Mouse (Mus musculus) lung, embryonic 14.5 days (tissue): ENCODE measurements around the gene Bbs9. TPM values are rescaled to one million over a fixed set of nuclear protein-coding genes. Genes with fewer than 3 reads are reported as not detected.

Experiments used
- ATAC-seq: fragments of 200-750 bp; cut with Nextera tagmentation; 2 replicates; pipeline ENCODE4 v1.8.0; 2017; ENCODE audit warnings: mild to moderate bottlenecking, moderate TSS enrichment, moderate library complexity; ENCODE audit not compliant: insufficient read depth
- DNase-seq: peaks from one replicate; pipeline ENCODE4 v3.0.0-alpha.2; 2015
- H3K27ac ChIP-seq: fragments of 300-500 bp; sonication (generic); 2 replicates; pipeline ENCODE4 v1.5.1; 2014; ENCODE audit warnings: low read depth, mild to moderate bottlenecking, moderate library complexity
- H3K27me3 ChIP-seq: fragments of 300-500 bp; sonication (generic); 2 replicates; pipeline ENCODE4 v1.6.1; 2014; ENCODE audit warnings: low read length, control low read depth; ENCODE audit not compliant: insufficient read depth
- H3K36me3 ChIP-seq: fragments of 300-500 bp; sonication (generic); 2 replicates; pipeline ENCODE4 v1.6.1; 2014; ENCODE audit warnings: control low read depth; ENCODE audit not compliant: insufficient read depth
- H3K4me1 ChIP-seq: fragments of 300-500 bp; sonication (generic); 2 replicates; pipeline ENCODE4 v1.6.1; 2014; ENCODE audit warnings: antibody characterized with exemption, control low read depth; ENCODE audit not compliant: insufficient read depth
- H3K4me2 ChIP-seq: fragments of 300-500 bp; sonication (generic); 2 replicates; pipeline ENCODE4 v1.6.1; 2014; ENCODE audit warnings: mild to moderate bottlenecking
- H3K4me3 ChIP-seq: fragments of 300-500 bp; sonication (generic); 2 replicates; pipeline ENCODE4 v1.5.1; 2014; ENCODE audit warnings: low read depth, low read length
- H3K9ac ChIP-seq: fragments of 300-500 bp; sonication (generic); 2 replicates; pipeline ENCODE4 v1.6.1; 2014
- H3K9me3 ChIP-seq: fragments of 300-500 bp; sonication (generic); 2 replicates; pipeline ENCODE4 v1.6.1; 2016; ENCODE audit warnings: low read depth, low read length, control low read depth
- CTCF ChIP-seq: IDR thresholded peaks from 2 replicates; pipeline ENCODE4 v1.5.1; 2016; ENCODE audit warnings: antibody characterized with exemption, low read depth
- WGBS: fragments of 180-500 bp; shearing (Covaris S2); extraction: QIAGEN DNeasy Blood & Tissue Kit; methylation state at CpG from one replicate; pipeline ENCODE4 v1.1.7; 2014; 5-methylcytosine and 5-hydroxymethylcytosine counted together
- polyA plus RNA-seq: library from polyadenylated mRNA; unstranded; fragments of >200 nt; fragmentation: Nextera tagmentation; extraction: Ambion mirVana; gene quantifications from 2 replicates; pipeline ENCODE4 v1.2.1, GENCODE M21; 2014

Bbs9 gene
- polyA plus RNA-seq, 1 experiment from 2014 or later, result 17.1 TPM

DNA sequence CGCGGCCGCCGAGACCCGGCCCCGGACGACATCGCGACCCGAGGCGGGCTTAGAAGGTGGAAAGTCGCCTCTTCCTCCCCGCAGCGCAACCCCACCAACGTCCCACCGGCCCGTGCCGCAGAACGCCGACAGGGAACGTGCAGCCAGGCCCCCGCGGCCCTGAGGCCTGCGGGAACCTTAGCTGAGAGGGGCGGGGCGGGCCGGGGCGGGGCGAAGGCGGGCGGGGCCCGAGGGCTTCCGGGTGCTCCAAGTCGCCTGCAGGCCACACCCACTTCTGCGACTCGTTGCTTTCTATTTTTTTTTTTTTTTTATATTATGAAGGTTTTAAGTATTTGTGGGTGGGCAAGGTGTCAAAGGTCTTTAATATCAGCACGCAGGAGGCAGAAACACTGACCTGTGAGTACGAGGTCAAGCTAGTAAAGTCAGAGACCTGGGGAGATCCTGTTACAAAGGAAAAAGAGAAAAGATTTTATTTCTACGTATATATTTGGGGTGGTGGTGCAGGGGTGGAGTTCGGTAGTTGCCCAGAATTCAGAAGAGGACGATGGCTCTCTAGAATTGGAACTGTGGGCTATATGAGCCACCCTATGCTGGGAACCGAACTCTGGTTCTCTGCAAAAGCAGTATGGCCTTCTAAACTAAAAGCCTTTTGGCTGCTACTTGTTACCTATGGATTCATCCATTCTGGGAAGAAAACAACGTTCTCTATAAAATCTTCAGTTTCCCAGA is 7.2 kb upstream of the Bbs9 start:
- Histone ChIP-seq H3K4me3 (peak overlapping the region; percentile 85), H3K9me3 (no peaks in the 10 kb centered on the region), H3K36me3 (peaks cover 14% of the 10 kb centered on the region), H3K4me1 (no peaks in the 10 kb centered on the region), H3K4me2 (peak overlapping the region; percentile 78), H3K27me3 (no peaks in the 10 kb centered on the region), H3K9ac (peak overlapping the region; percentile 84), H3K27ac (peak overlapping the region; percentile 85)
- WGBS, result 2% methylated on average over 39 of the region's 43 CpGs
- TF ChIP-seq CTCF, result no peak
- DNase-seq, result peak; percentile 90
- ATAC-seq, result peak; percentile 94

DNA sequence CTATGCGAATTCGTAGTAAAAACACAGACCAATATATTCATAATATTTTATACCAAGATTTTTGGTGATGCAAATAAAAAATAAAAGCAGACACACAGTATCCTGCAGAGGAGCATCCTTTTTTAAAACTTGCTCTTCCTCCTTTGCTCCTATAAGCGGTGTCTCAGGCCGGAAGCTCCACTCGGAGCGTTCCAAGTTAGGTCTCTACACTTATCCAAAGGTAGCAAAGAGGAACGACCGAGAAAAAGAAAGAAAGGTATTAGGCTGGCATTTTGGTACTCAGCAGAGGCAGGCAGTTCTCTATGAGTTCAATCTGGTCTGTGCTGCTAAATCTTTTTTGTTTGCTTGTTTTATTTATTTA is 6.6 kb upstream of the Bbs9 start:
- no peak overlapping the region for H3K4me3 ChIP-seq
- DNase-seq (no peak), ATAC-seq (no peak)
- H3K36me3 ChIP-seq, result peaks cover 14% of the 10 kb centered on the region
- H3K4me1 ChIP-seq, result no peaks in the 10 kb centered on the region
- no peaks in the 10 kb centered on the region for H3K27me3 ChIP-seq
- no peak for TF ChIP-seq CTCF
- no peak overlapping the region for H3K27ac ChIP-seq
- H3K9me3 ChIP-seq, result no peaks in the 10 kb centered on the region
- 74% methylated on average over 8 of the region's 8 CpGs for WGBS
- H3K9ac ChIP-seq, result no peak overlapping the region
- H3K4me2 ChIP-seq, result peak overlapping the region; percentile 78

DNA sequence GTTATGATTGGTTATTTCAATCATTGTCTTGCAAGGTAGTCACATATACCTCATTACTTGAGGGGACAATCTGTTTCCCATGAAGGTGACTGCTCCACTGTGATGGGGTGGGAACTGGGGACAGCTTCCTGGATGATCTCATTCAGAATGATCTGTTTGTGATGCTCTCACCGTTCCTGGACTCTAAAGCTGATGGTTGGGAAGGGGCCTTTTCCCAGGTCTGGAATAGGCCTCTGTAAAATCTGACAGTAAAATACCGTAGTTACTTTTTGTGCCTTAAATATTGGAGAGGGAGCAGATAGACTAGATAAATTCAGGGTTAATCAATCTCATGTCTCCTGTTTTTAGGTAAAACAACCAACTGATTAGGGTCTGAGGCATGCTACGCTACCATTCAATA is 5.9 kb upstream of the Bbs9 start, which contains the start of gene Rp9:
Gene Rp9 (minus strand): TSS at position 101 of the 400 bp plus-strand sequence.
- DNase-seq (no peak), ATAC-seq (no peak)
- no peaks in the 10 kb centered on the region for H3K27me3 ChIP-seq
- H3K27ac ChIP-seq, result peak within 1 kb of the TSS; percentile 70; the same call in 1 of the 2 replicates
- peak within 1 kb of the TSS; percentile 78 for H3K4me2 ChIP-seq
- no peaks in the 10 kb centered on the region for H3K4me1 ChIP-seq
- peaks cover 9% of the 10 kb centered on the region for H3K36me3 ChIP-seq
- no peaks in the 10 kb centered on the region for H3K9me3 ChIP-seq
- no peak for TF ChIP-seq CTCF
- H3K4me3 ChIP-seq, result peak within 1 kb of the TSS; percentile 85
- H3K9ac ChIP-seq, result peak within 1 kb of the TSS; percentile 84; the same call in 1 of the 2 replicates
- 85% methylated on average over 3 of the region's 3 CpGs for WGBS

DNA sequence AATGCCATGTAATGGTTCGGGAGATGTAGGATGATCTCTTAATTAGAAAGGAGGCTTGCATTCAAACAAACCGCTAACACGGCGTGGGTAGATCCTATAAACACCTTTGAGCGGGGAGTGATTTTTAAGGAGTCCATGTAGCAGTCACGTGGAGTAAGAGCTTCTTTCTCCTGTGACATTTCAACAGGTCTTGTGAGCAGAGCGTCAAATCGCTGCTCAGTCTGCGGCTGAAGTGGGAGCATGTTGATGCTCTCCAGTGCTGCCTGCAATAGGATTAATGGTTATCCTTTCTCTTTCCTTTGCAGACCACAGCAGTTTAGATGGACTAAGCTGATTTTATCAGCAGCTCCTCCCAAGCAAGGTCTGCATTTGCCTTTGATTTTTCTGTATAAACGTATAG is 750 bp downstream of the Bbs9 start:
- Histone ChIP-seq H3K4me3 (peak overlapping the region; percentile 61), H3K9ac (peak overlapping the region; percentile 61), H3K9me3 (no peaks in the 10 kb centered on the region), H3K27ac (no peak overlapping the region), H3K27me3 (no peaks in the 10 kb centered on the region), H3K36me3 (no peaks in the 10 kb centered on the region), H3K4me2 (peak overlapping the region; percentile 66), H3K4me1 (no peaks in the 10 kb centered on the region)
- ATAC-seq, result no peak
- no peak for TF ChIP-seq CTCF
- DNase-seq, result peak; percentile 49
- WGBS, result 4% methylated on average over 10 of the region's 10 CpGs

DNA sequence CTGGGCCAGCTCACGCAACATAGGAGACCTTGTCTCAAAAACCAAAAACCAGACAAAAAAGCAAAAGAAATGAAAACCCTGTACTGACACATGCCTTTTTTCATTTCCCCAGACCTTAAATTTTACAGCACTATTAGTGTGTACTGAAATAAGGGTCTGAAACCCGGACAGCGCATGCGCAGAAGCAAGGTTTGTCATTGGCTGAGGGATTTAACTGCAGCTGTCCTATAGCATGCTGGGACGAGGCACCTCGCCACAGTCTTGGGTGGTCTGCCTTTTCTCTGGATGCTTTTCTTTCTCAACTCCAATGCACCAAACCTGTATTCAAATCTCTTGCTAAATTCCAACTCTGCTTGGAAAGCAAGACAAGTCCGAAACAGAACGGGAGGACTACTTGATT is 3.4 kb downstream of the Bbs9 start:
- ATAC-seq (no peak), DNase-seq (no peak)
- TF ChIP-seq CTCF, result no peak
- no peak overlapping the region for H3K4me2 ChIP-seq
- H3K27me3 ChIP-seq, result no peaks in the 10 kb centered on the region
- H3K27ac ChIP-seq, result no peak overlapping the region
- 88% methylated on average over 8 of the region's 8 CpGs for WGBS
- H3K9me3 ChIP-seq, result no peaks in the 10 kb centered on the region
- no peaks in the 10 kb centered on the region for H3K4me1 ChIP-seq
- H3K4me3 ChIP-seq, result no peak overlapping the region
- H3K36me3 ChIP-seq, result no peaks in the 10 kb centered on the region
- H3K9ac ChIP-seq, result no peak overlapping the region

DNA sequence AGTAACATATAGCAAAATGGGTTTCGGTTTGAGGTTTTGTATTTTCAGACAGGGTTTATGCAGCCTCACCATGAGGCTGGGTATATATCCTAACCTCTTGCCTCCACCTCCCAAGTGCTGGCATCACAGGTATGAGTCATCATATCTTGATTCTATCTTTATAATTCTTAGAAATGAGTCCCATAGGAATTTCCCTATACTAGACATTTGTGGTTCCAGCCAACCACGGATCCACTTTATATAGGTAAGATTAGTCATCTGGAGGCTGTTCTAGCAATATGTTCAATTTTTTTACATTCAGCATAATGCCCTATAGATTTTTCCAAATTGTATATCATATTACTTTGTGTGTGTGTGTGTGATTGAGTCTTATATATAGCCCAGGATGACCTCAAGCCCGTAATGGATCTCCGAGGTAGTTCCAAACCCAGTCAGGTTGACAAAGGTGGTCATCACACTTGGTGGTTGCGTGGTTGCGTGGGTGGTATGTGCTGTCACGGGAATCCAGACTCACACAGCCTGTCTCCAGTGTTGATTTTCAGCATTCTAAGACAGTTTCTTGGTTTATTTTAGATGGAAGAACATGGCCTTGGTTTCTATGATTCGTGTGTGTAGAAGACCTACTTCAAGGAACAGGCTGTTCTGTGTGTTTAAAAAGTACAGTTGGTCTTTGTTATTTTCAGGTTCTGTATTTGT is 8.5 kb downstream of the Bbs9 start:
- no peak overlapping the region for H3K9ac ChIP-seq
- ATAC-seq, result no peak
- 86% methylated on average over 8 of the region's 8 CpGs for WGBS
- no peaks in the 10 kb centered on the region for H3K4me1 ChIP-seq
- no peaks in the 10 kb centered on the region for H3K9me3 ChIP-seq
- no peaks in the 10 kb centered on the region for H3K27me3 ChIP-seq
- no peak overlapping the region for H3K27ac ChIP-seq
- H3K4me2 ChIP-seq, result no peak overlapping the region
- TF ChIP-seq CTCF, result no peak
- no peak overlapping the region for H3K4me3 ChIP-seq
- DNase-seq, result no peak
- H3K36me3 ChIP-seq, result no peaks in the 10 kb centered on the region

DNA sequence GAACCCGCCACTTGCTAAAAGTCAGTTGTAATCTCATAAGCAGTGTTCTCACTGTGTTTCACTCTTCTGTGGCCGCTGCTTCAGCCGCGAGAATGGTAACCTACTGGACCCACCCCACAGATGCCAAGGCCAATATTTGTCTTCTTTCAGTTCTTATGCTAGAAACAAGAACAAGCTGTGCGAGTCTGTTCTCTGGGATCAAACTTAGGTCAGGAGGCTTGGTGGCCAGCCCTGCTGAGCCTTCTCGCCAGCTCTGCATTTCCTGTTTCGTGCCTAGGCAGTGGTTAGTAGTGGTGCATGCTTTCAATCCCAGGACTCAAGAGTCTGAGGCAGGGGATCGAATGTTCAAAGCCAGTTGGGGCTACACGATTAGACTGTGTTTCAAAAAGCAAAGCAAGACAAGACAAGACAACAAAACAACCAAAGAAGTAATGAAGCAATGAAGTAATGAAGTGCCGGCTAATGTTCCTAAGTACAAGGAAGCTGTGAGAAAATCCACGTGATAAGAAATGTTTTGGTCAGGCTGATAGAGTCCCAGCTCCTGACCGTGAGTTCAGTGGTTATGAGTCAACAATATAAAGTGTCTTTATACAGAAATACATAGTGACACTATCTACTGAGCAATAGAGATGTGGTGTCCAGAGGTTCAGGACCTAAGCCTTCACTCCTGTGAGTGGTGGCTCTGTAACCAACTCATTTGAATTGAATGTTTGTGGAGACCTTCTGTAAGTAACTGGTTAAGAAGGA is 9.2 kb downstream of the Bbs9 start:
- no peaks in the 10 kb centered on the region for H3K4me1 ChIP-seq
- no peaks in the 10 kb centered on the region for H3K9me3 ChIP-seq
- 71% methylated on average over 12 of the region's 12 CpGs for WGBS
- no peak overlapping the region for H3K9ac ChIP-seq
- H3K4me2 ChIP-seq, result no peak overlapping the region
- no peak for TF ChIP-seq CTCF
- no peak overlapping the region for H3K27ac ChIP-seq
- H3K4me3 ChIP-seq, result no peak overlapping the region
- ATAC-seq (no peak), DNase-seq (no peak)
- H3K36me3 ChIP-seq, result no peaks in the 10 kb centered on the region
- no peaks in the 10 kb centered on the region for H3K27me3 ChIP-seq
